Mouse (Mus musculus) megakaryocyte, adult 5-6 weeks (primary cell): Measurements from ENCODE around the gene Tbc1d21. TPM values are rescaled to one million over a fixed set of nuclear protein-coding genes. Genes with fewer than 3 reads are reported as not detected.

Source experiments
- ATAC-seq: 2 replicates; pipeline ENCODE4 v1.8.0; 2016; ENCODE audit warnings: mild to moderate bottlenecking, inconsistent platforms; ENCODE audit not compliant: poor library complexity, severe bottlenecking
- total RNA-seq, 2 experiments: library from RNA; stranded (forward) in 1 of 2; stranded (reverse) in 1 of 2; fragments of 153-499, 151-499 nt in 1 of 2; fragments of 221-1000, 200-1000 nt in 1 of 2; gene quantifications; 2 replicates each; pipeline versions ENCODE4 v1.2.3 to v1.2.4; 2015 to 2017

Gene Tbc1d21
- total RNA-seq (2015), result not detected in 2 replicates
- not detected in 2 replicates for total RNA-seq (2017)

DNA sequence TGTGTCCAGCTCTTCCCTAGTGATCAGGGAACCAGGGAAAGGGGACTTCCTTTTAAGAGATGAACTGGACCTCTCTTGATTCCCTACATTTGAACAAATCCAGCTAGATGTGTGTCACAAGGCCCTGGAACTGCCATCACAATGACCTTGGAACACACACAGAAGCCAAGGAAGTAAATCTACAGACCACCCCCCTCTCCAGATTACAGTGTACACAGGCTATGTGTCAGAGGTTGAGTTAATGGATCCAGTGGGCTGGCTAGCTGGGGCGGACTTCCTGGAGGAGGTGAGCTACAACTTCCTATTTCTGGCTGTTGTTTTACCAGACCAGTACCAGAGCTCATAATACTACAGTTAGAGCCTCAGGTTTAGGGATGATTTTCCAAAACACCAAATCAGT is at the start of gene Tbc1d21:
TSS of gene Tbc1d21 (minus strand) at position 101 of the 400 bp plus-strand sequence.
- ATAC-seq, result no peak

- no peak for ATAC-seq
Measured at GRCm38 (mm10) chr9:58411556-58411955, 41.3 kb upstream of the Tbc1d21 start.

- ATAC-seq, result no peak
Measured at GRCm38 (mm10) chr9:58410057-58410735, 39.9 kb upstream of the Tbc1d21 start.

GRCm38 (mm10) chr9:58409247-58409646 is 39.0 kb upstream of the Tbc1d21 start:
- ATAC-seq, result no peak

- ATAC-seq, result no peak
Measured at GRCm38 (mm10) chr9:58404412-58404811, 34.2 kb upstream of the Tbc1d21 start.

DNA sequence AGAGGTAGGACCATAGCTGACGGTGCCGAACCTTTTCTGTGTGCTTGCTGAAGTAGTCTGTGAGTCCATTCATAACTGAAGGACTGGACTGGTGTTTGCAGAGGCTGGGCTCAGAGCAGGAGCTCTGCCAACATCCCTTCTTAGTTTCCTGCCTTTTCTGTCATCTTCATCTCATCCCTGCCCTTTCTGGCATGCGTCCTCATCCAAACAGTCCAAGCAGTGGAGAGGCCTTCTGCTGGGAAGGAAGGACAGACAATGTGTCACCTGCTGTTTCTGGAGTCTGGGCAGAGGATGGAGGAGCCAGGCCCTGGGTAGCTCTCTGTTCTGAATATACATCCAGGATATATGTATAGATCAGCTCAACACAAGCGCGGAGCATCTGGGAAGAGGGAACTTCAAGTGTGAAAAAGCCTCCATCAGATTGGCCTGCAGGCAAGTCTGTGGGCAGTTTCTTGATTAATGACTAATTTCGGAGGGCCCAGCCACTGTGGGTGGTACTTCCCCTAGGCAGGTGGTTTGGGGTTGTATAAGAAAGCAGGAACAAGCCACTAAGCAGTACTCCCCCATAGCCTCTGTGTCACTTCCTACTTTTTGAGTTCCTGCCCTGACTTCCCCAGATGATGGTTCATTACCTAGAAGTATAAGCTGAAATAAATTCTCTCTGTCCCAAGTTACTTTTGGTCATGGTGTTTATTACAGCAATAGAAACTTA is 31.3 kb upstream of the Tbc1d21 start:
- ATAC-seq, result peak; percentile 49; the same call in 1 of the 2 replicates

GRCm38 (mm10) chr9:58399609-58400008 is 29.4 kb upstream of the Tbc1d21 start:
- no peak for ATAC-seq

DNA sequence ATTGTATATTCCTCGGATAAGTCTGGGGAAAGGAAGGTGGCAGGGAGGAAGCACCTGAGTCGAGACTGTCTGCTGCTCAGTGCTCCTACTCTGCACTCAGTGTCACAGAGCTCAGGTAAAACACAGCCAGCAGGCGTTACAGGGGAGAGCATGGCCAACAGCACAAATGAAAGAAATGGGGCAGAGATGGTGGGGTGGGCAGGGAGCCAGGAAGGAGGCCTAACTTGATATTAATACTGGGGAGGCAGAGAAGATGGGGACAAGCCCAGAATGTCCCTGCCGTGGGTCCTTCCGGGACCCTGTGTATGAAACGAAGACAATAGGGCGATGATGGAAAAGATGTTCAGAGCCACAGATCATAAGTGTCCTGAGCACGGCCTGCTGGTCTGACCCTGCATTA is 24.4 kb upstream of the Tbc1d21 start:
- no peak for ATAC-seq

GRCm38 (mm10) chr9:58393875-58394274 is 23.6 kb upstream of the Tbc1d21 start:
- no peak for ATAC-seq

GRCm38 (mm10) chr9:58388381-58388780 is 18.1 kb upstream of the Tbc1d21 start:
- no peak for ATAC-seq

GRCm38 (mm10) chr9:58378878-58379277 is 8.6 kb upstream of the Tbc1d21 start:
- ATAC-seq, result no peak

DNA sequence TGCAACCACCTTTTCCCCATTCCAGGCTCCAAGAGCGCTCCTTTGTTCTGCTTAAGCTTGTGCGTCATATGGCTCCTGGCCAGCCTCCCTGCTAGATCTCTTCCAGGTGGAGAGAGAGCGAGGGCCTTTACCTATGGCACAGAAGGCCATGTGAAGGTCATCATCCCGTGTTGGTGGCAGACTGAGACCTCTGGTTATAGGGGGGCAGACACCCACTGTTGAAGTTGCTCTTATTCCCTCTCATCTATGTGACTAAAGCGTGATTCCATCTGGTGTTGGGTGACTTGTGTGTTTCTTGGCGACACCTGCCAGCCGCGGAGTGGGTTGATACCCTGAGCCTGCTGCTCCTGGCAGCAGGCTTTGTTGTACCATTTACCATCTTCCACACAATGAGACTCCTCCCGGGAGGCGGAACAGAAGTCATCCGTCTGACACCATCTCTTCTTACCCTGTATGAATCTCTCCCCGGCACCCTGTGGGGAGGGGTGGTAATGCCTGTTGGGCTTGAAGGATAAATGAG is 3.7 kb upstream of the Tbc1d21 start:
- no peak for ATAC-seq

GRCm38 (mm10) chr9:58371914-58372313 is 1.7 kb upstream of the Tbc1d21 start:
- no peak for ATAC-seq

DNA sequence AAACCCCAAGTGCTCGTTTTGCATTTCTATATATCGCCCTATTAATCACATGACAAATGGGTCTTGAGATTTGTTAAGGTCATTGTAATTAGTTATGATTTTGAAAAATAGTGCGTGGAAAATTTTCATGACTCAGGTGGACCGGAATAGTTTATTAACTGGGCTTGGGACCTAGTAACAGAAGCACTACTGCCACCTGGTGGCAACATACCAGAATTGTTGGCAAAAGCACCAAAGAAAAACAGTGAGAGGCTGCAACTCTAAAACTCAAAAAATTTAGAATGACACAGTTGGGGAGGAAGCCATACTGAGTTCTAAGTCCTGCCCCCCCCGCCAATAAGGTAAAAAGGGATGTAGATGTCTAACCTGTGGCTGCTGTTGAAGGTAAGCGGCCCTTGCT is 611 bp downstream of the Tbc1d21 start:
- no peak for ATAC-seq

GRCm38 (mm10) chr9:58364325-58364724 is 5.9 kb downstream of the Tbc1d21 start:
- ATAC-seq, result no peak

DNA sequence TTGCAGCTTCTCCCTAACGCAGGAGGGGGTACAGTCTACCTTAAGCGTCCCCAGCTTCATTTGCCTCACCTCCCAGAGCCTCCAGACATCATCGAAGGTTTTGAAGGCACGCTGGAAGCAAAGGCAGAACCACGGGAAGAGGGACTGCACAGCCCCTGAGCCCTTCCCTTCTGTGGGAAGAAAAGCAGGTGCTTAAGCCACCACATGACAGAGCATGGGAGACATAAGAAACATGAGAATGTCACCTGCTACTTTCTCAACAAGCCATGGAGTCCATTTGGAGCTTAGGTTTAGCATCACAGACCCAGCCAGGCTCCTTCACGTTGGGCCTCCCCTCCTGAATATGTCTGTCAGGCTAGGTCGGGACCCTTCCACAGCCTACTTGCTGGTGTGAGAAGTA is 8.3 kb downstream of the Tbc1d21 start:
- no peak for ATAC-seq

- ATAC-seq, result no peak
Measured at GRCm38 (mm10) chr9:58361373-58361772, 8.9 kb downstream of the Tbc1d21 start.

DNA sequence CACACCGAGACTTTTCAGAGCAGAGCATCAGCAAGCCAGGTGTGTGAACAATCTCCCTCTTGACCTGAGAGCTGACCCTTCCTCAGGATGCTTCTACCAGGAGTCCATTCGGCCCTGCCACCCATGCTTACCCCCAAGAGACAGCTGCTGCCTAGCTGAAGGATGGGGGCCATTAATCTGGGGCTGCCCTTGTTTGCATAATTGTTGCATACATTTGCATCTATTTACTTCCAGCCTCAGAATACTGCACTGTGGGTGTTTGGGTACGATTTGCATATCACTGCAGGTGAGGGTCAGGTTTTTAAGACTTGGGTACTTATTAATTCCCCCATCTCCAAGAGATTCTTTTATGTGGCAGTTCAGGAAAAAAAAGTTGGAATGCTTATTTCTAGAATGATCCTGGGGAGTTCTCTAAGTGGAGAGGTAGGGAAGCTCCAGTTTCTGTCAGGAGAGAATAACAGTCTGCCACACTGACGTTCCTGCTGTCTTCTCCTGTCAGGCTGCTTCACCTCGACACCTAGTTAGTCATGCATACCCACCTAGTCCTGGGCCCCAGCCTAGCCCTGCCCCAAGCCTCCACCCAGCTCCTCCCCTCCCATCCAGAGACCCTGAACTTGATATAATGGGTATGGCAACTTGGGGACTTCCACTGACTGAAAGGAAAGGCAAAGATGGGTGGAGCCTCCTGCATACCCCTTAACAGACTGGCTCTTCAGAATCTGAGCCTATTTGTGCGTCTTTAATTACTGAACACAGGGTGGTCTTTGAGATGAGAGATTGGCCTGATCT is 14.8 kb downstream of the Tbc1d21 start:
- no peak for ATAC-seq

DNA sequence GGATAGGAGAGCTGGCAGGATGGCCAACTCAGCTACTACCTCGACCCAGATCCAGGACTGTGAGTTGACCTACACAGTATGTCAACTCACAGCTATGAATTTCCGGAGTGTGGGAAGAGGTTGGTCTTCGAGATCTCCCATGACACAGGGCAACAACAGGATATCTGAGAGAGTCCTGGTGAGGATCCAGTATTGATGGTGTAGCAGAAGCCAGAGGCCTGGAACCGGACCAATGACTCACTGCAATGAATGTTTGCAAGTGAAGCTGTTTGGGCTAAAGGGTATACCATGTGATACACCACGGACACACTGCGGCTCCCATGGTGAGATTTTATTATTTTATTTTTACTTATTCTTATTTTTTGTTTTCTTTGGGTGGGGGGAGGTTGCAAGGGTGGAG is 15.6 kb downstream of the Tbc1d21 start:
- no peak for ATAC-seq

GRCm38 (mm10) chr9:58353224-58353623 is 17.0 kb downstream of the Tbc1d21 start:
- no peak for ATAC-seq

DNA sequence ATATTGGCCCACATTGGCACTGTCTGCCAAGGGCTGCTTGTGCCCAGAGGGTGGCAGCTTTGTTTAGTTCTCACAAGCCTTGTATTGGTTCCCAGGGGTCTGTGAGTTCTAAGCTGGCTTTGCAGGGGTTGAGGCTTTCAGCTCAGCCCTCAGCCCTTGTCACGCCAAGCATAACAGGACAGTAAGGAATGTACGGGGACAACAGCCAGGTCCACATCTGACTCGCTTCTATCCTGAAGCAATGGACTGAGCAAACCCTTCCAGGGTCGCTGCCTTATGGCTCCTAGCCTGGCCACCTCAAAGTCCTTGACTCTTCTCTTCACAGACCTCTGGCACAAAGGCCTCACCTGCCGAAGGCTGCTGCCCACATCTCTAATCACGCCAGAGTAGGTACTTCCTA is 22.5 kb downstream of the Tbc1d21 start:
- no peak for ATAC-seq
